Mouse (Mus musculus): ENCODE data around the gene Lrp5.

Lrp5 gene

DNA sequence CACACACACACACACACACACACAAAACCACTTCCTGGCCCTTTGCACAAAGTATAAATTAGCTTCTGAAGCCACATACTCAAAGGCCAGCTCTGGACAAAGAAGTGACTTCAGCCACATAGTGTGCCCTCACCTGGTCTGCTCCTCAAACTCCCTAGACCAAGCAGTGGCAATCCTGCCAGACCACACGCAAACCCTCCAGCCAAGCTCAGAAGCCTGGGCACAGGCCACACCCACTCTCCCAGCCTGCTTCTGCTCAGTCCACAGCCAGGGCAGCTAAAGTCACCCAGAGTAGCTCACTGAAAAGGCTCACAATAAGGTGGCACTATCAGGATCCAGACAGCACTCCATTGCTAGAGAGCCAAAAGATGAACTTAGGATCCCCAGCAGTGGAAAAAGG, 30.2 kb downstream of the Lrp5 start:
- DNase-seq (ENCODE audit: low spot score in 2 of 2) = no peak

GRCm38 (mm10) chr19:3654940-3655339, 31.4 kb downstream of the Lrp5 start:
- no peak for DNase-seq (ENCODE audit: low spot score in 2 of 2)

- DNase-seq (ENCODE audit: low spot score in 2 of 2) = no peak
These were observed 32.3 kb downstream of the Lrp5 start for GRCm38 (mm10) chr19:3654058-3654457.

DNA sequence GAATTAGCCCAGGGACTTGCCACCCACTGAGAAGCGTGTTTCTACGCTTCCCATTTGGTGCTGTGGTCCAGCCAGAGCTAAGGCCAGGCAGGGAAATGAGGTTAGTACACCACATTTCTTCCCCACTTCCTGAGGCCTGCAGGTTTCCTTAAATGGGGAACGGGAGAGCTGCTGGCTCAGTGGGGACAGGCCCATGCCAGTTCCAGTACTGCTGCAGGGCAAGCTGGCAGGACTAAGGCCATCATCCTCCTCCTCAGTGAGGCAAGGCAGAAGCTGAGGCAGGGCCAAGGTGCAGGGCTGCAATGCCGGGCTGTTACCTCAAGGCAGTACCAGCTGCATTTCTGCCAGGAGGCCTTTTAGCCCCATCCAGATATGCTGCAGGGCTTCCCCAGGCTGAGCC, 32.9 kb downstream of the Lrp5 start:
- no peak for DNase-seq (ENCODE audit: low spot score in 2 of 2)

- no peak for DNase-seq (ENCODE audit: low spot score in 2 of 2)
These were observed 34.4 kb downstream of the Lrp5 start for GRCm38 (mm10) chr19:3651989-3652388.

GRCm38 (mm10) chr19:3651220-3651619, 35.1 kb downstream of the Lrp5 start:
- no peak for DNase-seq (ENCODE audit: low spot score in 2 of 2)

GRCm38 (mm10) chr19:3650448-3650847, 35.9 kb downstream of the Lrp5 start:
- DNase-seq (ENCODE audit: low spot score in 2 of 2) = no peak

GRCm38 (mm10) chr19:3648830-3649450, 37.4 kb downstream of the Lrp5 start:
- no peak for DNase-seq (ENCODE audit: low spot score in 2 of 2)

GRCm38 (mm10) chr19:3647999-3648398, 38.4 kb downstream of the Lrp5 start:
- DNase-seq (ENCODE audit: low spot score in 2 of 2) = no peak

DNA sequence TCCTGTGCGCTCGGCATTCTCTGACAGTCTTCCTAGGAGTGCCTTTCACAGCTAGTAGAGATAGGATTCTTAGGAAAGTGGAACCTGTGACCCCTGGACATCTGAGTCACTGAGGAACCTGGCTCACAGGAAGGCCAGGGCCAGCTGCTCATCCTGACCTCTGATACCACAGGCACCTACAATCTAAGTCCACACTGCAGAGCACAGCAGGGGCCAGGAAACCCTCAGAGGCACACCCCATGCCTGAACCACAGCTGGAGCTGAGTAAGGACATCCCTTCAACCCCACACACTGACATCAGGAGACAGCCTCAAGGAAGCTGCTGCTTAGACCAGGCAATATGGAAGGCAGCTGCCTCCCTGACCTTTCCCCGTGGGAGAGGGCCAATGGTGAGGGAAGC, 40.6 kb downstream of the Lrp5 start:
- DNase-seq (ENCODE audit: low spot score in 2 of 2) = no peak

- DNase-seq (ENCODE audit: low spot score in 2 of 2) = no peak
These were observed 41.0 kb downstream of the Lrp5 start for GRCm38 (mm10) chr19:3645318-3645717.

DNA sequence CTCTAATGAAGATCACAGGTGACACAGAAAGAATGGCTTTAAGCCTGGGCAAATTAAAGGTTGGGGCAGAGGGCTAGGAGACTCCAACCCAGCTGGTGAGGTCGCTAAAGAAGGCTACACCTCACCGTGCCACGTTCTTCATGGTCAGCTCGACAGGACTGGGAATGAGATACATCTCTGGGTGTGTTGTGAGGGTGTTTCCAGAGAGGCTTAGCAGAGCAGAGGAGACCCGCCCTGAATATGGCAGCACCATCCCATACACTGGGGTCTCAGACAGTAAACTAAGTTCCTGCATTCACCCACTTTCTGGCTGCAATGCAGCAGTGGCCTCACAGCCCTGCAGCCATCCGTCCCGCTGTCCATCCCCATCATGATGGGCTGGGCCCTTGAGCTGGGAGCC, 46.8 kb downstream of the Lrp5 start:
- no peak for DNase-seq (ENCODE audit: low spot score in 2 of 2)

DNA sequence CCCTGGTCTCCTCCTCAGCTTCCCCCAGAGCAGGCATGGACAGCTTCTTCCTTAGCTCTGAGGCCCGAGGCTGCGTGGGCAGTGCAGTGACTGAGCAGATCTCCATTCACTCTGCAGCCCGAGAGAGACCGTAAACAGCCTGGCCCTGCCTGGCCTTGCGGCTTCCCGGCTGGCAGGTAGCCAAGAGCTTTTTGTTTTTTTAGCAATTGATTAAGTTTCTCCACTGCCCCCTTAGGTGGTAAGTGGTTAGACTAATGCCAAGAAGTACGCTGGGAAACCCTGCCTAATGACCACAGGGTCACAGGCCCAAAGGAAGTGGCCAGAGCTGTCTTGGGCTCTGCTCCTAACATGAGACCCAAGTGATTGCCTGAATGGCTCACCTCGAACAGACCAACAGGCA, 47.7 kb downstream of the Lrp5 start:
- DNase-seq (ENCODE audit: low spot score in 2 of 2) = peak in 1 of 2 experiments; percentile 31

- no peak for DNase-seq (ENCODE audit: low spot score in 2 of 2)
These were observed 54.3 kb downstream of the Lrp5 start for GRCm38 (mm10) chr19:3632018-3632417.

- DNase-seq (ENCODE audit: low spot score in 2 of 2) = no peak
These were observed 54.9 kb downstream of the Lrp5 start for GRCm38 (mm10) chr19:3631431-3631830.

GRCm38 (mm10) chr19:3630486-3630885, 55.9 kb downstream of the Lrp5 start:
- no peak for DNase-seq (ENCODE audit: low spot score in 2 of 2)

DNA sequence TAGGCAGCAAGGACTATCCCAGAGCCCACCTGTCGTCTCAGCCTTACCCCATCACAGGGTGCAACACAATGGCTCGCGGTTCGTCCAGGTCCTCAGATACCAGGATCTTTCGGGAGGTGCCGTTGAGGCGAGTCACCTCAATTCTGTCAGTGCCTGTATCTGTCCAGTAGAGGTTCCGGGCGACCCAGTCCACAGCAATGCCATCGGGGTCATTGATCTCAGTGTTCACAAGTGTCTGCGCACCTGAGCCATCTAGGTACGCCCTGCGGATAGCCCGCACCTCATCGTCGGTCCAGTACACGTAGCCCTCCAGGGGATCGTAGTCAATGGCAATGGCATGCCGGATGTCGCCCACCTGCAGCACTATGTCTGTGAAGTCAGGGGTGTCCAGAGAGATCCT, 56.3 kb downstream of the Lrp5 start:
- no peak for DNase-seq (ENCODE audit: low spot score in 2 of 2)

- DNase-seq (ENCODE audit: low spot score in 2 of 2) = no peak
These were observed 58.1 kb downstream of the Lrp5 start for GRCm38 (mm10) chr19:3628223-3628622.

- no peak for DNase-seq (ENCODE audit: low spot score in 2 of 2)
These were observed 61.3 kb downstream of the Lrp5 start for GRCm38 (mm10) chr19:3625111-3625510.

- no peak for DNase-seq (ENCODE audit: low spot score in 2 of 2)
These were observed 62.5 kb downstream of the Lrp5 start for GRCm38 (mm10) chr19:3623824-3624223.

GRCm38 (mm10) chr19:3623294-3623693, 63.1 kb downstream of the Lrp5 start:
- DNase-seq (ENCODE audit: low spot score in 2 of 2) = no peak

DNA sequence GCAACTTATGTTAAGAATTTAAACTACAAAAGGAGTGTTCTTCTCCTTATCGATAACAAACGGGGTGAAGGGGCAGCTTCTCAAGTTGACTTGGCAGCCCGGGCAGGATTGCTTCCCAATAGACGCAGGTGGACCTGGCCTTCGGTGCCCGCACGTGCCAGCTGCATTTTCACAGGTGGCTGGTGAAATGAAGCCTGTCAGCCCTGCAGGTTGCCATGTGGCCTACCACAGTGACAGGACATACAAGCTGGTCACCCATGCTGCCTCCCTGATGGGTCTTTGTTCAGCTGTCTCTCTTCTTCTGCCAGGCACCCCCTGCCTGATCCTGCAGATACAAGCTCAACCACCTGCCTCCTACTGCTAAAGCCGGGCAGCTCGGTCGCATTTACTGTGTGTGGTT, 65.5 kb downstream of the Lrp5 start:
- no peak for DNase-seq (ENCODE audit: low spot score in 2 of 2)

DNA sequence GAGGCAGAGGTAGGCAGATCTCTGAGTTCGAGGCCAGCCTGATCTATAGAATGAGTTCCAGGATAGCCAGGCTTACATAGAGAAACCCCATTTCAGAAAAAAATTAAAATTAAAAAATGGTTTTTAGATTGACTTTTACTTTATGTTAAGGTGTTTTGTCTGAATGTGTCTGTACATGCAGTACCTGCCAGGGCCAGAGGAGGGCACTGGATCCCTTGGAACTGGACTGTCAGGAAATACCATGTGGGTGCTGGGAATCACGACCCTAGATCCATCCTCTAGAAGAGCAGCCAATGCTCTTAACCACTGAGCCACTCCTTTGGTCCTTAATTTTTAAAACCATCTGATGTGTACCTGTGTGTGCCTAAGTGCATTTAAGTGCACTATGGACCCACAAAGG, 67.0 kb downstream of the Lrp5 start:
- DNase-seq (ENCODE audit: low spot score in 2 of 2) = no peak

DNA sequence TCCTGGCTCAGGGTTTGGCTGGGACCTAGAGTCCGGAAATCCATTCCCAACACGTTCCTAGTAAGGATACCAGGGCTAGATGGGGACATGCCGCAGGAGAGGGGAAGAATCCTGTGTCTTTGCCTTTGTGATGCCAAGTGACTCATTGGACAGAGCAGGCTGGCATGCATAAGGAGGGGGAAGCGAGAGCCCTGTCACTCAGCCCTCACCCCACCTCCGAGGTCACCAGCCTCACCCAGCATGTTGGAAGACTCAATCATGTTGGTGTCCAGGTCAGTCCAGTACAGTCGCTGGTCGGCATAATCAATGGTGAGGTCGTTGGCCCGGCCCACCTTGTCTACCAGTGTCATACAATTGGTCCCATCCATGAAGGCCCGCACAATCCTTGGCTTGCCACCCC, 72.4 kb downstream of the Lrp5 start:
- DNase-seq (ENCODE audit: low spot score in 2 of 2) = no peak

Data from frontal cortex, postnatal 14 days (tissue).